Mouse (Mus musculus): ENCODE results near the gene Oaz3.

The Oaz3 gene

DNA sequence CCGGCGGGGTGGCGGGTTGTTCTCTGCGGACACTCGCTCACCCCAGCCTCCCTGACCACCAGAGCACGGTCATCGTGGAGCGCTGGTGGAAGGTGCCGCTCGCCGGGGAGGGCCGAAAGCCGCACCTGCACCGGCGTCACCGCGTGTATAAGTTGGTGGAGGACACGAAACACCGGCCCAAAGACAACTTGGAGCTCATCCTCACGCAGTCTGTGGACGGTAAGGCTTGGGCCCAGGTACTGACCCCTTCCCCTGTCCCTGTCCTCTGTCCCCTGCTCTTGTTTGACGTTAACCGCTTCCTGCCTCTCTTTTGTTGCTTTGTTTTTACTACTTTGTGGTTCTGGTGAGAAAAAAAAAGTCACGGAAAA is at the start of gene Oaz3:
TSS of gene Oaz3 (minus strand) at position 319 of the 368 bp plus-strand sequence.
- no peak for DNase-seq (ENCODE audit: low read depth, low spot score)

DNA sequence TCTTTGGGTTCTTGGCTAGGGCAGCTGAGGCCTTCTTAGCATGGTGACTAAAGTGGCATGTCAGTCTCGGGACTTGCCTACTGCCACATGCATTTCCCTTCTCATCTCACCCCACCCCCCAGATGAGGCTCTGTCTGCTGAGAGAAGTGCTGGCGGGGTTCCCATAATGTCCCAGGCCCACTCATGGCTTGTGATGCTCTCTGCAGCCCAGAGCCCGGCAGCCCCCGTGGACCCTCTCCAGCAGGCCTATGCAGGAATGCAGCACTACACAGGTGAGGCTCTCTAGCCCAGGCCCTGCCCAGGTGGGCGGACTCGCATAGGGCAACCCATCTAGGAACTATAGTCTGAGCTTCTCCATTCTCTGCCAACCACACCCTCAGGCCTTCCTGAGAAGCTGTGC is 43.9 kb upstream of the Oaz3 start:
- DNase-seq (ENCODE audit: low read depth, low spot score) = no peak

DNA sequence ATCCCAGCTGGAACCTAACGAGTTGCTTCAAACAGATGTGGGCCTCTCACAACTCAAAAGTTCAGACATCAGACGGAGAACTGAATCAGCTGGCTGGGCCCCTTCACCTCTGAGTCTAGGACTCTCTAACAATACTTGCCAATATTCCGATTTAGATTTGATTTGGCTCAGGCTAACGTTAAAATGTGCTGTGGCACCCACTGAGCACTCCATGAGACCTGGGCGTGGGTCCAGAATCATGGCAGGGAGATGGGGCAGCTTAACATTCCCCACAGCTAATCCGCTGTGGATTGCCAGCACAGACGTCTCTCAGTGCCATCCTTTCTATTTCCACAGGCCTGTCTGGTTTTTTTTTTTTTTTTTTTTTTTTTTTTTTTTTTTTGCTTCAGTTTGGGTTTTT is 42.2 kb upstream of the Oaz3 start:
- no peak for DNase-seq (ENCODE audit: low read depth, low spot score)

DNA sequence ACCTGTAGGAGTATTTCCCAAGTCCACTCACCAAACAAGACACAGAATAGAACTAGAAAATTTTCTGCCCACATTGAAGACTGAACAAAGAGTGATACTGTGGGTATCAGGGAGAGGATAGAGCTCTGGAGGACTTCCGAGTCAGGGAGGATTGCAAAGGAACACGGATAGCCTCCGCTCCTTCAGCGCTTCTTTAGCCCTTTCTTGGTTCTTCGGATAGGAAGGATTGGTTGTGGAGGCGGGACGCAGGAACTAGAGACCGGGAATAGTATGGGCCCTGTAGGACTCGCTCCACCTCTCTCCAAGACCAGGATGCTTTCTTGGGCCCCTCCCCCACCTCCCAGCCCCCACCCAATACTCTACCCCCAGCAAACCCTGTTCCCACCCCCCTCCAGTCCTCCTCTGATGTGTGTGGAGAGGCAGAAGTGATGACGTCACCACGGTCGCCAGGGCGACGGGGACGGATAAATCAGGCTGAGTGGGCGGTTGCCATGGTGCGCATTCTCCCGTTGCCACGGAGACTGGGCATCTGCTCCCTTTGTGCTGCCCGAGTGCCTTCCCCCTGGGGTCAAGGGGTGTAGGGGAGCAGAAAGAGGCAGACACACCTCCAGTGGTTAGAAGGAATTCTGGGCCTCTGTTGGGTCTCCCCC is 40.2 kb upstream of the Oaz3 start:
- peak; percentile 83 for DNase-seq (ENCODE audit: low read depth, low spot score)

DNA sequence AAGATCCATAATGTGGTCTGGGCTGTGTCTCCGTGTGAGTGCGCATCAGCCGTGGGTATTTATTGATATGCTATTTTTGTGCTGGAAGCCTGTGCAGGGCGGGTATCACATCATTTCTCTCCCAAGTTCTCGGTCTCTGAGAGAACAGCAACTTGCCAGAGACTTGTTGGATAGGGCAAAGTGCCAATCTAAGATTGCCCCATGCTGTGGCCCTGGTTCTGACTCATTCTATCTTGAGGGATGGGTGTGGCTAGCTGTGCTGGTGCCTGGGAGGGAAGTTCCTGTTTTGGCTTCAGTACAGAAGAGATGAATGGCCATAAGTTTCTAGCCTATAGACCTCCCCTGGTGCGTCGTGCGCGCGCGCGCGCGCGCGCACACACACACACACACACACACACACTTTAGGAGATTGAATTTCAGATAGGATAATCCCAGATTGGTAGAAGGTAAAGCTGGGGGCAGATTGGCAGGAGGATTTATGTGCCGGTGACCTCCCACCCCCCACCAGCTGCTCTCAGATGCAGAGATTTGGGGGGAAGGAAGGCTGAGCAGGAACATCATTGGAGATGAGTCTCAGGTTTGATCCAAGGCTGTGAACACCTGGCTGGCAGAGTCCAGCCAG is 39.2 kb upstream of the Oaz3 start:
- no peak for DNase-seq (ENCODE audit: low read depth, low spot score)

DNA sequence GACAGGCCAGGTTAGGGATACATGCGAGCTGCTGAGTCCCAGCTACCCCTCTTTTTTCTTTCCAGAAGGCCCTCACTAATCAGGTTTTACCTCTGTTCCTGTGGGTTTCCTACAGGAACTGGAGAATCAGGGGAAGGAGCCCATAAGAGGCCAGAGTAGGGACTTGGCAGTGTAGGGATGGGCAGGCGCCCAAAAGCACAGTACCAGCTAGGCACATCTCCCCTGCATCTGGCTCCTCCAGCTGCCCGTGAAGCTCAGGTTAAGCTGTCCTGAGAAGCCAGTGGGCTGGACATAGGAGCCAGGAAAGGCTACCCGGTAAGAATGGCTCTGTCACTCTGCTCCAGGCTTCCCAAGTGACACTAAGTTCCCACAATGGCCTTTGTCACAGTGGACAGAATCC is 37.7 kb upstream of the Oaz3 start:
- no peak for DNase-seq (ENCODE audit: low read depth, low spot score)

DNA sequence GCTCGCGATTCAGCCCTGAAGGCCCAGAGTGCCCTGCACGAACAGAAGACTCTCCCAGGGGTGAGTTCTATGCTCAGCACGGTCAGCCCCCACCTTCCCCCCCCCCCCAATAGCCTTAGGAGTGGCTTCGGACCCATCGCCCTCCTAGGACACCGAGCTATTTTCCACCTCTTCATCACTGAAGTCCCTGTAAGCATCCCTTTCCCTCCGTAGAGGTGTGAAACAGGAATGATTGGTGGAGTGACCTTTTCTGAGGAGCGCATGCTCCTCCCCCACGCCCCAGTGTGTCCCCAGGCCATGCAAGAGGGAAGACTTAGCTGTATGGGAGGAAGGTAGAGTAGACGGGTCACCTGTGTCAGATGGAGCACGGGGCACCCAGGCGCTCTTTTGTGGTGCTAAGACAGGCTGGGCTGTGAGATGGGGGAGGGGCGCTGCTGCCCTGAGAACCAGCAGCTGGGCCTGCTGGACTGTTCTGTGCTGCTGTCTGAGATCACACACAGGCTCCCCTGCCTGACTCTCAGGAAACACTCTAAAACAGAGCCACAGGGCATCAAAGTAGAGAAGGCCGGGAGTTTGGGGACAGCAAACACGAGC is 36.7 kb upstream of the Oaz3 start, which contains the start of gene Riiad1:
TSS of gene Riiad1 (minus strand) at position 51 of the 594 bp plus-strand sequence.
- DNase-seq (ENCODE audit: low read depth, low spot score) = no peak

DNA sequence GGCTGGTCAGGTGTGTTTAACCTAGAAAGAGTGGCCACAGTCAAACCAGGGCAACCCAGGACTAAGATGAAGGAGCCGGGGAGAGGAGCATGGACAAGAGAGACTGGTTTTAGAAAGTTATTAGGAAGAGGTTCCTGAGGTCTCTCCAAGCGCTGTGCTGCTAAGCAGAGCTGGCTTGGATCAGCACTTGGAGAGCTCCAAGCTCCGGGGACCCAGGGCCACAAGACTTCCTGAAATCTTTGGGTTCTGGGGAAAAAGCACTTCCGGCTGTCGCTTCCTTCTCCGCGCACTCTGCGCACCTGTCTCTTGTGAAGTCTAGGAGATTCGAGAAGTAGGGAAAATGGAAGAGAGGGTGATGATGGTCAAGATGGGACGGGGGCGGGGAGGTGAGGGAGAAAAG is 35.8 kb upstream of the Oaz3 start:
- peak; percentile 67 for DNase-seq (ENCODE audit: low read depth, low spot score)

DNA sequence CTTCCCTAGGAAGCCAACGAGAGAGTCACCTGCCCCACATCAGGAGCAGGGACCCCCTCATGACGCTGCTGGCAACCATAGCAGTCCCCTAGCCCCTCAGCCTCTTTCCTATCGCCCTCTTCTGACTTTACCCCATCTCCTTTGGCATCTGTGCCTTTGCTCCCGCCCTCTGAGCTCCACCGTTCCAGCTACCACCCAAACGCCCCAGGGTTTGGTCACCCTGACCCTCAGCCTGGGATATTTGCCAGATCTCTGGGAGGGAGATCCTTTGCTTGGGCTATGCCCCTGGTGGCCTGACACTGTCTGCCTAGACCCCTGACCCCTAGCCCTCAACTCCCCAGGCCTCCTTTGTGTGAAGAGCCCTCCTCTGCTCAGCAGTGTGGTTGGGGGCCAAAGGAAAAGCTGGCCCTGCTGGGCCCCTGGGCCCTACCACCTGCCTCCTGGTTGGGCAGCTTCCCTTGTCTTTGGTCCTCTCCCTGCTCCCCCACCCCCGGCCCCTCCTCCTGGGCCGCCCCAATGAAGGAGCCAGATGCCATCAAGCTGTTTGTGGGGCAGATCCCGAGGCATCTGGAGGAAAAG is 35.0 kb upstream of the Oaz3 start:
- no peak for DNase-seq (ENCODE audit: low read depth, low spot score)

DNA sequence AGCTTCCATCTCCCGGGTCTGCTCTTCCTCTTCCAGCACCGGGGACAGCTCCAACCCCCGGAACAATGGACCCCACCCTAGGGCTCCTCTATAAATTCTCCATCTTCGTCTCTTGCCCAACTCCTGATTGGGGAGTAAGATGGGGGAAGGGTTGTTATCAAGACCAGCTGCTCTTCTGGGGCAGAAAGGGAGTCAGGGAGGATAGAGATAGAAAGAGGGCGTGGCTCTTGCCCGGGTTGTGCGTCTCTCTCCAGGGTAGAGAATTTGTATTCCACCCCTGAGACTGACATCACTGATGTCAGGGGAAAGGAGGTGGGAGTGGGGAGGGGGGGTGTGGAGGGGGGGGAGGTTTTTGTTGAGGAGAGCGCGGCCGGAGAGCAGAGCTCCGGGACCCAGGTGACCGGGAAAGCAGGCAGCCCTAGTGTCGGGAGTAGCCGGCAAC is 34.3 kb upstream of the Oaz3 start, which contains the start of gene Celf3:
TSS of gene Celf3 (plus strand) at position 315 of the 442 bp plus-strand sequence.
- DNase-seq (ENCODE audit: low read depth, low spot score) = peak; percentile 53

DNA sequence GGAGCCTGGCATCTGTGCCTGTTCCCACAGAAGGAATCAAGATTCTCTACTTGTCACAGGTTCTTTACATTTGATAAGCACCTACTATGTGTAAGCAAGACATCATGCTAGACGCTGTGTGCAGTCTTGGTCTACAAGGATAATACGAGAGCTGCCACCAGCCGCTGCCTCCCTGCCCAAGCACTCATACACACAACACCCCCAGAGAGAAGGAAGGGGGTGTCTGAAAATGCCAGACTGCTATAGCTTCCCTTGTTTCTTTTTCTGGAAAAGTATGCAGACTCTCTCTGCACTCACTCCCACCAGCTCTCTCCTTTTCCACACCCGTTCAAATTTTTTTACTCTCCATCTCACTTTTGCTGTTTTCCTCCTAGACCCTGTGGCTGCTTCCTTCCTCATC is 33.7 kb upstream of the Oaz3 start:
- no peak for DNase-seq (ENCODE audit: low read depth, low spot score)

DNA sequence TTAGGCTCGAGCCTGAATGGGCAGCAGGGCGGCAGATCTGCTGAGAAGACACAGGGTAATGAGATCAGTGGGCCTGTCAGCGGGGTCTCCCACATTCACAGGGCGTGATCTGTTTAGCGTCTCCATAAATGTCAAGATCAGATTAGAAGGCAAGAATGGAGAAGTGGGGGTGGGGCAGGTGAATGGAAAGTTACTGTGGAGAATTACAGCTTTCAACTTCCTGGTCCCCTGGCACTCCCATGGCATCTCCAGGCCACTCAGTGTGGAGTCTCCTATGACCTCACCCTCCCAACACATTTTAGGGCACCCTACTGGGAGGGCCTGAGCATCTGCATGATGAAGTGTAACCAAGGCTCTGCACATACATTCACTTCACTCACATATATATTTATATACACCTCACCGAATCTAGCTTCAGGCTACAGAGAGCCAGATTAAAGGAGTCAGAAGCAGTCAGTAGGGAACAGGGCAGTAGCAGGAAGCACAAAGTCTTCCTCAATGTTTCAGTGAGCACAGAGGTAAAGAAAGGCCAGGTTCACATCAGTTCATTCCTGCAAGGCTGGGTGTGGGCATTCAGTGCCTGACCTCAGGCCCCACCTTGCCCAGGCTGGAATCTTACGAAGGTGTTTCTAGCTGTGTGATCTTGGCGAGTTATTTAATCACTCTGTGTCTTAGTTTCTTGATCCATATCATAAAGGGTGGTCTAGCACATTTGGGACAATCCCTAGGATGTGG is 32.8 kb upstream of the Oaz3 start:
- no peak for DNase-seq (ENCODE audit: low read depth, low spot score)

DNA sequence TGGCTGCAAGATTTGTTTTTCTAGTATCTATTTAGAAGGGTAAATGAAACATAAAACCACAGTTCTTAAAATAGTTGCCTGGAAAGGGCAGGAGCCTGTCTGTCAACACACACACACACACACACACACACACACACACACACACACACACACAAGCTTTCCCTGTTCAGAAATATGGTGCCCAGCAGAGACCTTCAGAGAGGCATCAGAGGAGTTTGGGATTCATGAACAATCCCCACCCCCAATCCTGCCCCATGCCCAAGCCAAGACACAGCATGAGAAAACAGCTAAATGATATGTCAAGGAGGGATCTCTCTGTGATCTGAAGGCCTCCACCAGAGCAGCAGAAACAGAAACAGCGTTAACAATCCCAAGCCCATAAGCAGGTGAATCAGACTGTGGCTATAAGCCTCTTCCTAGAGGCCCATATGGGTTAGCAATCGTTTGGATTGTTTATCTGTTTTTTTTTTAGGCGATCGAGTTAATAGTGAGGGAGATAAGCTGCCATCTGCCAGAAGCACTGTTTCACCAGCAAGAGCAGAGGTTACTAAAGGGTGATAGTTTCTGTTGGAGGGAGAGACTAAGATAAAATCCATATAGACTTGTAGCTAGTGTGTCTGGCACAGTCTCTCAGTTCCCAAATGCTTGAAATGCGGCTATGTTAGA is 30.0 kb upstream of the Oaz3 start:
- no peak for DNase-seq (ENCODE audit: low read depth, low spot score)

DNA sequence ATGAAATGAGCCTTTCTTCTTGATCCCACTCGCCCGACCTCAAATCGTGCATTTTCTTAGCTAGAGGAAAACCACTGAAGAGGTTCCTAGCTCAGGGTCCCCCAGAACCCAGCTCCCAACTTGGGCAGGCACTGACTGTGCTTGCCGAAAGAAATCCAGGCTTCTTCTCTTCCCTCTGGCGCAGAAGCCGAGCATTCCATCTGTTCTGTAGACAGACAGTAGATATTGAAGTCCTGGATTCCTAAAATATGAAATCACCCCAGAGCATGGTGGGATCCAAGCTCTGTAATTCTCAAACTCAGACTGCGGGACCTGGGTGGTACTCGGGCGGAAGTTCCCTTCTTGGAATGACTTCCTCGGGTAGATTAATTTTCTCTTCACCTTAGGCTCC is 29.4 kb upstream of the Oaz3 start:
- no peak for DNase-seq (ENCODE audit: low read depth, low spot score)

DNA sequence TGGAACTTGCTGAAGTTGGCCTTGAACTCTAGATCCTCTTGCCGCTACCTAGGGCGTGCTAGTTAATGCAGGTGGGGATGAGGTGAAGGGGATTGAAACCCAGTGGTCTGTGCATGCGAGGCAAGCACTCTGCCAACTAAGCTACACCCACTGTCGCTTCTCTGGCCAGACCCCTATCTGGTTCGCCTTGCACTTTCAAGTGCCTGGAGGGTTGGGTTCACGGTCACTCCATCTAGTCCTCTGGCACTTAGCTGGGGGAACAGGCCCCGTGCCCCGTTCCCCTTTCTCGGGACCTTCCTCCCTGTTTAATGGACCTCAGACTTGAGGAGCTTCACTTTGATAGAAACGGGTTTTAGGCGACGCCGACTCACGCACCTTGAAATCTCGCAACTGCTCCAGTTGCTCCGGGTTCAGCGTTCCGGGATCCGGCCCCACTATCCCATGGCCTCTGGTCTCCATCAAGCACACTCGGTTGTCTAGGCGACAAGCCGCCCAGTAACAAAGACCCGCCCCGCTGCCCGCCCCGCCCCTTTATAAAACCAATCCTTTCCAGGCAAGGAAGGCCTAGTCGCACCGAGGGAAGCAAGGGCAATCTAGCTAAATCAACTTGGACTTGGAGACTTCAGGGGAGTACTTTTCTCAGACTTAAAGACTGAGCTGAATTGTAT is 28.9 kb upstream of the Oaz3 start:
- DNase-seq (ENCODE audit: low read depth, low spot score) = peak; percentile 81

DNA sequence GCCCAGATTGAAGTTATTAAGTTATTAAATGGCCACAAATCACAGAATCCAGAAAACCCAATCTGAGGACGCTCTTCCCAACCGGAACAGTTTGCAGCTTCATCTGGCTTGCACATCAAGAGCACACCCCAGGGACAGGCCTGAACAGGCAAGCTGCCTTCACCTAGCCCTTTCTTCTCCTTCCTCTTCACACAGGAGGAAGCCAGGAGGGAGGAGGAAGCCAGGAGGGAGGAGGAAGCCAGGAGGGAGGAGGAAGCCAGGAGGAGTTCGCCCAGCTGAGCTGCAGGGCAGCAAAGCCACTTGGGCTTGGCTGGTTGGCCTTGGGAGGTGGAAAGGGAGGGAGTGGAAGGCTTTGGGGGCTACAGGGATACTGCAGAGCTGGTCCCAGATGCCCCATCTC is 25.2 kb upstream of the Oaz3 start:
- no peak for DNase-seq (ENCODE audit: low read depth, low spot score)

DNA sequence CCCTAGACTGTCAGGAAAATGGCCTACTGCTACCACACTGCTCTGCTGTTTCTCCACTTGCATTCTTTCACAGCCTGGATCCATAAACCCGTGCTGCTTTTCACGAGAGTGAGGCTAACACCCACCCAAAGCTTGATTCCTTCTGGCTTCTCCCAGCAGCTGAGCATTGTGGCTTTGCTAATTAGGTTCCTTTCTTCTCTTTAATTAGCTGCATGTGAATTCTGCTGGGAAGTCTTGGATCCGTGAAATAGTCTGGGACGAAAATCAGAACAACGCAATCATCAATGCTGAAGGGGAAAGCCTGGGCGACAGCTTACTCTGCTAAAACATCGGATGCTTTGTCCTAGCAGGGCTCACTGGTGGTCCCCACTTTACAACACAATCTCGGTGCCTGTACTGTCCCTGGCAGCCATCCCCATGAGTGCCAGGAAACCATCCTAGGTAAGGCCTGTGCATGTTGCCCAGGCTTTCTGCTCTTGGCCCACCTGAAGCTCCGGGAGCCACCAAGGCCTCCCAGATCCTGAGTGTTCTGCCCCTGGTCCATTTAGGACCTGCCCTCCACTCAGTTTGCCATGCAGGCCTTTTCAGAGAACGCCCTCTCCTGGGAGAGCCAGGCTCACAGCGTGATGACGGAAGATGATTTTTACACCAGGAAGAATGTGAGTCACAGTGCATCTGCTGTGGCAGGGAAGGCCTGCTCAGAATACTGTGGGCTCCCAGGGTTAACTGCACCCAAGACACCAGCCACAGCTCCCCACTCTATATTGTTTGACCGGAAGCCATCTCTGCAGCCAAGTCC is 22.1 kb upstream of the Oaz3 start:
- no peak for DNase-seq (ENCODE audit: low read depth, low spot score)

DNA sequence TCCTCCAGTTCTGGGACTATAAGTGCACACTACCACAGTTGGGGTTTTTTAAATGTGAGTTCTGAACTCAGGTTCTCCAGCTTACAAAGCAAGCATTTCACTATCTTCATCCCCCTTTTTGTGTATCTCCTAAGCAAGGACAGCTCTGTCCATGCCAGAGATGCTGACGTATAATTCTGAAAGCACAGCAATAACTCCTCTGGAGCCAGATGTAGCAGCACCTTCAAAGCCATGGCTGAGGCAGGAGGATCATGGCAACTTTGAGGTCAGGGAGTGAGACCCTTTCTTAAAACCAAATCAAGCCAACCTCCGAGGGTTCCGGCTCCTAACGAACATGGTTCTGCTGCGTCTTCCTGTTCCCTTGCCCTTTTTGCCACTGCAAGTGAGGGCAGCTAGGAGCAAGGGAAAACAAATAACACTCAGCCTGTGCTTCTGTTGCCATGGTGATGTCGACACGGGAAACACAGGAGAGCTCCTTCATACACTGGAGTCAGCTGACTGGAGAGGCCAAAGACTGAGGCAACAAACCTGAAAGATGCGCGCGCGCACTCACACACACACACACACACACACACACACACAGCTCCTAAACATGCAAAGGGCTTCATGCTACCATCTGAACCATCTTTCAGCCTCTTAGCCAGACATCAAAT is 20.3 kb upstream of the Oaz3 start:
- DNase-seq (ENCODE audit: low read depth, low spot score) = peak; percentile 83

DNA sequence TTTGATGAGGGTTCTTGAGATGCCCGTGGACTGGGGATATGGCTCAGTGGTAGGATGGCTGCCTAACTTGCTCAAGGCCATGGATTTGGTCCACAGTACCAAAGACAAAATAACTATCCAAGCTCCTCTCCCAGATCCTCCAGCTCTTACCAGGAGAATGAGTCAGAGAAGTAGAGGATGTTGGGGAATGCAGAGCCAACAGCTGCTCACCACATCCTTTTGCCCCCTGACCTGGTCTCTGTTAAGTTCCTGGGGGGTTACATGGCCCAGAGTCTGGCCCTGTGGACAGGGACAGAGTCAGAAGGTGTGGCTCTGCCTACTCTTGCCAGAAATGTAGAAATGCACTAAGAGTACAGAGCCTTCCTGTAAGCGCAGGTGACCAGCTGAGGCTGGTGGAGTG is 16.1 kb upstream of the Oaz3 start:
- no peak for DNase-seq (ENCODE audit: low read depth, low spot score)

DNA sequence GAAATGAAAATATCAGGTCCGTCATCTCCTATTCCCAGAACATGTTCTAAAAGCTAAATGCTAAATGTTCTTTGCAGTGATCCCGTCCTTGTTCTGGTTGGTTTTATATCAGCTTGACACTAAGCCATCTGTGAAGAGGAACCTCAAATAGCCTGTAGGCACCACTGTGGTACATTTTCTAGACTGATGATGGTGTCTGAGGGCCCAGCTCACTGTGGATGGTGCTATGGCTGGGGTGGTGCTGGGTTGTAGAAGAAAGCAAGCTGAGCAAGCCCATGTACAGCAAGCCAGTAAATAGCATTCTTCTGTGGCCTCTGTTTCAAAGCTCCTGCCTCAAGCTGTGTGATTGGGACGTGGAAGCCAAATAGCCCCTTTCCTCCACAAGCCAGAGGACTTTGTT is 13.3 kb upstream of the Oaz3 start:
- DNase-seq (ENCODE audit: low read depth, low spot score) = no peak

Data from R1 (cell line).